Mouse (Mus musculus) embryo, embryonic 10 days (tissue): ENCODE results near the gene Stkld1.

ENCODE experiments used
- DNase-seq: peaks from one replicate; pipeline ENCODE4 v3.0.0-alpha.2; 2015; ENCODE audit warnings: low spot score

Gene Stkld1

DNA sequence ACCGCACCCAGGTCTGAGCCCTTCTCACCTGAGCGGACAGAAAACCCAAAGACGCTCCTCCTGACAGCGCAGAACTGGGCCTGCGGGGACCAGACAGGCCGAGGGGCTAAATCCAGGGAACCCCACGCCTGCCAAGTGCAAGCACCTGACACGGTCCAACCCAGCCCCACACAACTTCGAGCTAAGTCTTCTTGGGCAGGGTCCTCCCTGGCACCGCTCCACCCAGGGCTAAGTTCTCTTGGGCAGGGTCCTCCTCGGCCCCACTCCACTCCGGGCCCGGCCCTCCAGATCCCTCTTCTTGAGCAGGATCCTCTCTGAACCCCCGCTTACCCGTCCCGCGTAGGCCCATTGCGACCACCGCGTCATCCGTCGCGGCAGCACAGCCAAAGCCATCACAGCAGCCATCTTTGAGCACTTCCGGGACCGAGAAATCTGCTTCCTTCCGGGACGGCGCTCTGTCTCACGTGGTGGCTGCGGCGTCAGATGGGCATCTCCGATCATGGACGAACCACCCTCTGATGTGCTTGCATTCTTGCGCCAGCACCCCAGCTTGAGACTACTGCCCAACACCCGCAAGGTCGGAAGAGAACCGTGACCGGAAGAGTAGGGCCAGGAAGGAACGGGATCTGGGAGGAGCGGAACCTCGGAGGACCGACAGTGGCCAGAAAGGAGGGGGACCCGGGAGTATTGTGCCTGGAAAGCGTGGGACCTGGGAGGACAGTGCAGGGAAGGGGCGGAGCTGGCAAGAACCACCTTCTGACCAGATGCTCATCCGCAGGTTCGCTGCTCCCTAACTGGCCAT lies 17.7 kb upstream of the Stkld1 start, which contains the start of the genes Surf2 and Surf1:
TSS of gene Surf2 (plus strand) at position 441 of the 802 bp plus-strand sequence.
TSS of gene Surf1 (minus strand) at position 604 of the 802 bp plus-strand sequence.
- DNase-seq = peak; percentile 91

DNA sequence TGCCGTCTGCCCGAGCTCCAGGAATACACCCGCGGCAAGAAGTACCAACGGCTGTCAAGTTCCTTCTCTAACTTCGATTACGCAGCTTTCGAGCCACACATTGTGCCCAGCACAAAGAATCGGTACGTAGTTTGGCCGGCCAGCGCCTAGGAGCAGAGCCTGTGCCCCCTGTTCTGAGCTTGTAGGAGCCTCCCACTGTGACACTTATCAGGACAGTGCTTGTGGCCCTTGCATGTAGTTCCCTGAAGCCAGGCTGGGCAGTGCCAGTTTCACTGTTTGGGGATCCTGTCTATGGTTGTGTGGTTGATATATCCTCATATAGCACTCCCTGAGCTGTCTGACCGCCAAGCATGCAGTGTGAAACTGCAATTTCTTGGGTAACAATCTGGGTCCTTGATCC lies 17.1 kb upstream of the Stkld1 start:
- DNase-seq = no peak

GRCm38 (mm10) chr2:26919684-26920083 lies 14.2 kb upstream of the Stkld1 start:
- no peak for DNase-seq

DNA sequence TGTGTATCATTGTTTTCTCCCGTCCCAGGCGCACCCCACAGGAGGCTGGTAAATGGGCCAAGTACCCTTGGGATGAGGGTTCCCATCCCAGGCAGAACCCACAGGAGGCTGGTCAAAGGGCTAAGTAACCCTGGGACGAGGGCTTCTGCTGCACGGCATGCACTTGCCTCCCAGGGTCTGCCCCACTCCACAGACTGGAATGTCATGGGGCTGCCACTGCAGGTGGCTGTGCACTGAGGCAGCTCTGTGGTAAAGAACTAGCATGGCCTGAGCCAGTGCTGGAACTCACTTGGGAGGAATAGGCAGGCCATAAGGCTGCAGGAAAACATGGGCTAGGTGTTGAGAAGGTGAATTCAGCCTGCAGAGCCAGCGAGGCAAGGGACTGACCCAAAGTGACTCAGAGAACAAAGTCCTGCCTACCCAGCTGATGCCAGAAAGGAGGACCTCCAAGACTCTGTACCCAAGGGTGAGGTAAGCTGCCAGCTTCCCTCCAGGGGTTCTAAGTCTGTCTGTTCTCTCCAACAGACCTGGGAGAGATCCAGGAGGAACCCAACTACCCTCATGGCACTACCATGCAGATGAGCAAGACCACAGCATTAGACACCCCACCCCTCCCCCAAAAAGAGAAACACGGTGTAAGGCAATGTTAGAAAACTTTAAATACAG lies 13.5 kb upstream of the Stkld1 start:
- DNase-seq = no peak

DNA sequence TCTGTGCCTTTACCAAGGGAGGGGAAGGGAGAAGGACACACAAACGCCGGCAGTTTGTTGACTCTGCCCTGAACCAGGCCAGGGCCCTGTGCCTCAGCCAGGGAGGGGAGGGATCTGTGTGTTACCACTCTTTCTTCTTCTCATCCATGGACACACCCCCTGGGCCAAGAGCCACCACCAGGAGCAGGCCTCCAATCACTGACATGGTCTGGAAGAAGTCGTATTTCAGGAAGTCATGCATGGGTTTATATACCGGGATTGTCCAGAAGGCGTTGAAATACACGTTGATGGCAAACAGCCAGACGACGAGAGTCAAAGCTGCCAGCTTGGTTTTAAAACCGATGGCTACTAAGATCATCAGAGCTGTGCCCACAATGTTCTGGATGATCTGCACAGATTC lies 12.1 kb upstream of the Stkld1 start:
- no peak for DNase-seq

DNA sequence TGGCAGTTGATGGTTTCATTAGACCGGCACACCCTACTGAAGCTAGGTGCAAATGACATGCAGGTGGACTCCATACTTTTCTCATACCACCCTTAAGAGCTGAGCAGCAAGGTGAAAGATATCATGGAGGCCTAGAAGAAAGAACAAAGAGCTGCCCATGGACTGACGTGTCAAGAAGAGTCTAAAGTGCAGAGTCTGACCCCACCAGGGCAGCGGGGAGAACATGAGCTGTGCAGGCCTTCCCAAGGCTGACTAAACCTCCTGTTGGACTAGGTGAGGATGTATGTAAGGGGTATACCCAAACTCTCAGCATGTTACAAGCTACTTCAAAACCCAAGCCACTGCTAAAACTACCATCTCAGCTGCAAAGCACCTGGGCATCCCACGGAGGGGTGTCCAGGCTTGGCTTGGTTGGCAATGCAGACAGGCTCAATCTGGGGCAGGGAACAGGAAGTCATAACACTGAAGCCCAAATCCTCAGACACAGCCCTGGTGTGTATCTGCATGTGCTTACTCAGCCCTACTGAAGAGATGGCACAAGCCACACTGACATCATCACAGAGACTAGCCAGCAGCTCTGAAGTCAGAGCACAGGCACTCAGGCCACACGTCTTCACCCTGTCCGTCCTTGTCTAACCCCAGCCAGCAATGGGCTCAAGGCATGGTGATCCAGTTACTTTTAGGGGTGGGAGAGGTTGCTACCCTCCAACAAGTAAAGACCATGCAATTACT lies 5.9 kb upstream of the Stkld1 start:
- DNase-seq = no peak

DNA sequence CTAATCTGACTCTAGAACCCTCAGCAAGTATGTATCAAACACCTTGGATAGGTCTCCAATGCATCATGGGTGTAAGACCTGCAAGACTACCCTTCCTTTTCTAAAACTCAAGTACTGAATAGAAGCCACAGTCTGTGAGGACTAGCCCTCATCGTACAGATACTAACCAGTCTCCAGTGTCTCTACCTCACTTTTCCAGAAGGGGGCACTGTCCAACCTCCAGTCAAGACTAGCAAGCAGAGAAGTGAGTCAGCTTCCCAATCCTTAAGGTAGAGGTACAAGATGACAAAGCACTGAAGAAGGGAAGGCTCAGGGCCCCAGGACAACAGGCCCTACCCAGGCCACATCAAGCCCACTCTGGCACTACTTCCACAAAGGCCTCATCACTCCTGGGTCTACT lies 3.5 kb upstream of the Stkld1 start:
- DNase-seq = peak; percentile 79

- DNase-seq = peak; percentile 22
Observed at GRCm38 (mm10) chr2:26932473-26933303, 1.2 kb upstream of the Stkld1 start.

- no peak for DNase-seq
Observed at GRCm38 (mm10) chr2:26935286-26935685, 1.4 kb downstream of the Stkld1 start.

DNA sequence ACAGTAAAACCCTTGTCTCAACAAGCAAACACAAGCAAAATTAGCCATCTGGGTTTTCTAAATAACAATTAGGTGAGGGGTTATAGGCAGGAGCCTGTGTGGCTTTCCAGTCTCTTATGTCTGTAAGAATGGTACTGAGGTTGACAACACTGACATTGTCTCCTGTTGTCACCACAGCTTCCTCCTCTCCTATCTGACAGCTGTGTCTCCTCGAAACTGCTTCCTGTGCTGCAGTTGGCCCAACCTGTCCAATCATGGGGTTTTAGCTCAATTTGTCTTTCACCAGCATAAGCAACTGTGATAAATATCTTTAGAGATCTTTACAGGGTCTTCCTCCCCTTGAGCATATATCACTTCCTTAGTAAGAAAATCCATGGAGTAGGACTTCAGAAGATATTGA lies 2.6 kb downstream of the Stkld1 start:
- DNase-seq = no peak

DNA sequence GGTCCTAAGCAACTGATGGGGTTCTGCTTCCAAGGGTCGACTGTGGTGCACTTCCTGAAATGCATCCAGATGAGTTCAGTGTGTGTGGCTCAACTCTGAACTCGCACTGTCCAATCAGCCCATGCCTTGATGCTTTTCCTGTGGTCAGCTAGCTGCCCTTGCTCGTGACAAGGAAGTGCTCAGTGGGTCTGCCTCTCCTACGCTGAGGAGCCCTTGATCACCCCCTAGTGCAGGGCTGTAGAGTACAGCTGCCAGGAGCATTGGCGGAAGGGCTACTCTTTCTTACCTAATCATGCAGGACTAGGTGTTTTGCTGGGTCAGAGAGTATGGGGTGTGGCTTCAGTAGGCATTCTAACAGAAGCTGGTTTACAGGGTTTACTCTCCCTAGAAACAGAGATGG lies 7.7 kb downstream of the Stkld1 start:
- no peak for DNase-seq

- DNase-seq = no peak
Observed at GRCm38 (mm10) chr2:26943253-26943652, 9.4 kb downstream of the Stkld1 start.

GRCm38 (mm10) chr2:26950411-26950810 lies 16.6 kb downstream of the Stkld1 start:
- no peak for DNase-seq

DNA sequence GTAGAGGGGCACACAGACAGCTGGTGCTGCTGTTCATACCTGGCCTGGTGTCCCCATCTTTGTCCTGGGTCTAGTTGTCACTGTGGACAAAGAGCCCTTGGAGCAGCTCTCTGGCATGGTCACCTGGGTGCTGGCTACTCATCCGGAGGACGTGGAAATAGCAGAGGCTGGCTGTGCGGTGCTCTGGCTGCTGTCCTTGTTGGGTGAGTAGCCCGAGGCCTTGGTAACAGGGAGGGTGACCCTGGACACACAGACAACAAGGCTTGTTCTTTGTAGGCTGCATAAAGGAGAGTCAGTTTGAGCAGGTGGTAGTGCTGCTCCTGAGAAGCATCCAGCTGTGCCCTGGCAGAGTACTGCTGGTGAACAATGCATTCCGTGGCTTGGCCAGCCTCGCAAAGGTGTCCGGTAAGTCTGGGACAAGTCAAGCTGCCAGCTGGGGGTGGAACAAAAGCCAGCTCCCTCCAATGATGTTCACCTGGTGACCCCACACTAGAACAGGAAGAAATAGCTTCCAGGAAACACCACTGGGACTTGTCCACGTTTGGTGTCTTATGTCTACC lies 17.6 kb downstream of the Stkld1 start:
- no peak for DNase-seq

DNA sequence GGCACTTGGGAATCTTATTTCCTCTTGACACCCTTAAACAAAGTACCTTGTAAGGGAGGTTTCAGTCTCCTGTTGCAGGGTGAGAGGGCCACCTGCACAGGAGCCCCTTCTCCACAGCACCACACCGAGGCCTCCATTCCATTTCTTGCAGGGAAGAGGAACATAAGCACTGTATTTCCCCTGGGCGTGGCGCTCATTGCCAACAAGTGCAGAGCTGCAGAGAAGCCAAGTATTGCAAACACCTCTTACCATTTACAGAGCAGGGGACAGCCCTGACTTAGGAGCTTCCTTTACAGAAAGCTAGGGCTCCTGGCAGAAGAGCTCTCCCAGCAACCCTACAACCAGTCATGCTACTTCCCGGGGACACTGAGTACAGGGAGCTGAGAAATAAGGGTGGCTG lies 18.3 kb downstream of the Stkld1 start:
- DNase-seq = no peak

GRCm38 (mm10) chr2:26952866-26953265 lies 19.0 kb downstream of the Stkld1 start:
- DNase-seq = no peak

DNA sequence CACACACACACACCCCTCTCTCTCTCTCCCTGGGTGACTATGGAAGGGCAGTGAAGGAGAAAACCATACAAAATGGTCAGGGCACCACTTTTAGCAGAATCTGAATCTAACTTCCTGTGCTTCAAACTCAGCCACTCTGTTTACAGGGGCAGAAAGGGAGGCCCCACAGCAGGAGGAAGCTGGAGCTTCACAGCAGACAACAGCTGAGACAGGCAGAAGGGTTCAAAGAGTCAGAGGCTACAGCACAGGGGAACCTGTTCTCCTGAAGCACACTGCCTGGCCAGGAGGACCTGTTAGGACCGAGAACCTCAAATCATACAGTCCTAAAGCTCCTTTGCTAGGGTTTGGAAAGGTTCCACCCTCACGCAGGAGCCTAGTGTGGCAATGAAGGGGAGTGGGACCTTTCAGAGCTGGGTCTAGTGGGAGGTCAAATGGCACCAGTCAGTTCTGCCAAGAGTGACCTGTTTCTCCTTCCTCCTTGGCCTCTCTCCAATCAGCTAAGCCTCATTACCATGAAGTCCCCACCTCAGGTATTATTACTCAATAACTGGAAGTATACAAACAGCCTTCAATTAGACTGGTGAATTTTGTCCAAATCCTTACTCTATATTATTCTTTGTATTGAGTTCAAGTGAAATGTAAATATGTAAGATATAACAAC lies 21.0 kb downstream of the Stkld1 start:
- DNase-seq = no peak

- DNase-seq = no peak
Observed at GRCm38 (mm10) chr2:26956811-26957487, 23.1 kb downstream of the Stkld1 start.

- no peak for DNase-seq
Observed at GRCm38 (mm10) chr2:26957488-26957859, 23.6 kb downstream of the Stkld1 start.

DNA sequence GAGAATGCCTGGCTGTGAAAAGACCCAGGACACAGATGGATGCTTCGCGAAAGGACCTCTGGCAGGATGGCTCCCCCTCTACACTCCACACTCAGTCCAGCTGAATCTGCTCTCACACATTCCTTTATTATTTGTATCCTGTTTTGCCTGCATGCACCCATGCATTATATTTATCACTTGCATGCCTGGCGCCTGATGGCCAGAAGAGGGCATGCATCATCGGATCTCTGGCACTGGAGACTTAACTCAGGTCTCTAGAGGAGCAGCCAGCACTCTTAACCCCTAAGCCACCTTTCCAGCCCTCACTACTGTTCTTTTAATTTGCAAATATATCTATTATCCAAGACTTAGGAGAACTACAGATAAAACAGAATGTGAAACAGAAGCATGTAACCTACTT lies 26.9 kb downstream of the Stkld1 start:
- peak; percentile 16 for DNase-seq
